Mouse (Mus musculus) limb, embryonic 14.5 days (tissue): ENCODE data around the gene Ric8b. TPM values are rescaled to one million over a fixed set of nuclear protein-coding genes. Genes with fewer than 3 reads are reported as not detected.

Experiments
- ATAC-seq: fragments of 200-750 bp; cut with Nextera tagmentation; 2 replicates; pipeline ENCODE4 v1.8.0; 2017; ENCODE audit warnings: low read depth, moderate number of reproducible peaks, moderate TSS enrichment; ENCODE audit not compliant: low FRiP score
- DNase-seq: peaks from one replicate; pipeline ENCODE4 v3.0.0-alpha.2; 2015; ENCODE audit warnings: low spot score
- H3K27ac ChIP-seq: fragments of 300-500 bp; sonication (generic); replicated peaks from 2 replicates; pipeline ENCODE4 v1.5.1; 2014; ENCODE audit warnings: low read depth, mild to moderate bottlenecking, low read length, moderate library complexity, mixed read lengths
- H3K27me3 ChIP-seq: fragments of 300-500 bp; sonication (generic); 2 replicates; pipeline ENCODE4 v1.6.1; 2014; ENCODE audit warnings: low read length, mixed read lengths; ENCODE audit not compliant: control insufficient read depth, insufficient read depth
- H3K36me3 ChIP-seq: fragments of 300-500 bp; sonication (generic); 2 replicates; pipeline ENCODE4 v1.6.1; 2014; ENCODE audit warnings: mild to moderate bottlenecking, low read length, moderate library complexity, mixed read lengths; ENCODE audit not compliant: control insufficient read depth, insufficient read depth
- H3K4me1 ChIP-seq: fragments of 300-500 bp; sonication (generic); 2 replicates; pipeline ENCODE4 v1.6.1; 2014; ENCODE audit warnings: antibody characterized with exemption, low read length, mixed read lengths; ENCODE audit not compliant: control insufficient read depth, insufficient read depth
- H3K4me2 ChIP-seq: fragments of 300-500 bp; sonication (generic); replicated peaks from 2 replicates; pipeline ENCODE4 v1.6.1; 2014; ENCODE audit warnings: low read depth, mild to moderate bottlenecking, low read length, moderate library complexity; ENCODE audit not compliant: severe bottlenecking
- H3K4me3 ChIP-seq: fragments of 300-500 bp; sonication (generic); replicated peaks from 2 replicates; pipeline ENCODE4 v1.5.1; 2014; ENCODE audit warnings: low read length
- H3K9ac ChIP-seq: fragments of 300-500 bp; sonication (generic); 2 replicates; pipeline ENCODE4 v1.6.1; 2014; ENCODE audit warnings: mild to moderate bottlenecking, low read depth, low read length, moderate library complexity; ENCODE audit not compliant: severe bottlenecking
- H3K9me3 ChIP-seq: fragments of 300-500 bp; sonication (generic); 2 replicates; pipeline ENCODE4 v1.6.1; 2016; ENCODE audit warnings: low read length; ENCODE audit not compliant: control insufficient read depth
- POLR2A ChIP-seq: fragments of 200-500 bp; IDR thresholded peaks from 2 replicates; pipeline ENCODE4 v1.8.0; 2012; ENCODE audit warnings: inconsistent platforms, mild to moderate bottlenecking, moderate library complexity, borderline replicate concordance; ENCODE audit not compliant: insufficient read depth, insufficient read length; ENCODE audit errors: extremely low read depth
- WGBS: fragments of 180-500 bp; shearing (Covaris S2); extraction: QIAGEN DNeasy Blood & Tissue Kit; methylation state at CpG from one replicate; pipeline ENCODE4 v1.1.7; 2014; 5-methylcytosine and 5-hydroxymethylcytosine counted together
- polyA plus RNA-seq, 2 experiments: library from polyadenylated mRNA; depleted of rRNA in 1 of 2; stranded (reverse) in 1 of 2; unstranded in 1 of 2; fragments of >200 nt; fragmentation: Nextera tagmentation in 1 of 2; extraction: Ambion mirVana in 1 of 2; gene quantifications; 2 replicates each; pipeline versions ENCODE4 v1.2.1 to v1.2.3; 2012 to 2014

Ric8b gene
- polyA plus RNA-seq, 2 experiments = 17.8 to 27.6 TPM

- Histone ChIP-seq H3K9ac (no peak overlapping the region), H3K36me3 (peaks cover 31% of the 10 kb centered on the region)
- no peak for ATAC-seq
These were observed 76.9 kb downstream of the Ric8b start for GRCm38 (mm10) chr10:84994346-84994745.

GRCm38 (mm10) chr10:84994971-84995370 lies 77.6 kb downstream of the Ric8b start:
- Histone ChIP-seq H3K27ac (no peak overlapping the region), H3K9me3 (no peaks in the 10 kb centered on the region), H3K4me2 (no peak overlapping the region), H3K4me1 (no peaks in the 10 kb centered on the region), H3K27me3 (no peaks in the 10 kb centered on the region), H3K9ac (no peak overlapping the region), H3K36me3 (peaks cover 25% of the 10 kb centered on the region), H3K4me3 (no peak overlapping the region)
- no peak for TF ChIP-seq POLR2A
- ATAC-seq (no peak), DNase-seq (no peak)
- WGBS = 90% methylated on average over 3 of the region's 3 CpGs

More at GRCm38 (mm10) chr10:84994346-84994745, 76.9 kb downstream of the Ric8b start:
- Histone ChIP-seq H3K9me3 (no peaks in the 10 kb centered on the region), H3K27ac (no peak overlapping the region), H3K4me1 (no peaks in the 10 kb centered on the region), H3K4me3 (no peak overlapping the region), H3K27me3 (no peaks in the 10 kb centered on the region), H3K4me2 (no peak overlapping the region)
- no peak for TF ChIP-seq POLR2A
- WGBS = 82% methylated on average over 4 of the region's 4 CpGs
- DNase-seq = no peak

- Histone ChIP-seq H3K36me3 (peaks cover 25% of the 10 kb centered on the region), H3K9me3 (no peaks in the 10 kb centered on the region), H3K27ac (no peak overlapping the region), H3K4me1 (no peaks in the 10 kb centered on the region), H3K9ac (no peak overlapping the region), H3K4me3 (no peak overlapping the region), H3K4me2 (no peak overlapping the region), H3K27me3 (no peaks in the 10 kb centered on the region)
- WGBS = 85% methylated on average over 6 of the region's 6 CpGs
- TF ChIP-seq POLR2A = no peak
- DNase-seq = no peak
- no peak for ATAC-seq
These were observed 79.0 kb downstream of the Ric8b start for GRCm38 (mm10) chr10:84996366-84996765.

- Histone ChIP-seq H3K36me3 (peaks cover 17% of the 10 kb centered on the region), H3K9me3 (no peaks in the 10 kb centered on the region), H3K4me3 (no peak overlapping the region), H3K4me1 (no peaks in the 10 kb centered on the region), H3K9ac (no peak overlapping the region), H3K27ac (no peak overlapping the region), H3K4me2 (no peak overlapping the region), H3K27me3 (no peaks in the 10 kb centered on the region)
- ATAC-seq (peak; percentile 60; the same call in 1 of the 2 replicates), DNase-seq (peak; percentile 27)
- no peak for TF ChIP-seq POLR2A
- 58% methylated on average over 10 of the region's 10 CpGs for WGBS
These were observed 80.3 kb downstream of the Ric8b start for GRCm38 (mm10) chr10:84997571-84998224.

- H3K4me1 ChIP-seq = no peaks in the 10 kb centered on the region
- WGBS = 33% methylated on average over 1 of the region's 1 CpGs
- no peak for DNase-seq
- no peaks in the 10 kb centered on the region for H3K27me3 ChIP-seq
- no peak overlapping the region for H3K9ac ChIP-seq
- TF ChIP-seq POLR2A = no peak
- H3K36me3 ChIP-seq = peaks cover 17% of the 10 kb centered on the region
- no peak overlapping the region for H3K27ac ChIP-seq
- H3K9me3 ChIP-seq = no peaks in the 10 kb centered on the region
- ATAC-seq = peak; percentile 42; the same call in 1 of the 2 replicates
- H3K4me3 ChIP-seq = no peak overlapping the region
- no peak overlapping the region for H3K4me2 ChIP-seq
These were observed 80.8 kb downstream of the Ric8b start for GRCm38 (mm10) chr10:84998225-84998579.
